Mouse (Mus musculus): Measurements from ENCODE around the gene Tubb4b.

DNA sequence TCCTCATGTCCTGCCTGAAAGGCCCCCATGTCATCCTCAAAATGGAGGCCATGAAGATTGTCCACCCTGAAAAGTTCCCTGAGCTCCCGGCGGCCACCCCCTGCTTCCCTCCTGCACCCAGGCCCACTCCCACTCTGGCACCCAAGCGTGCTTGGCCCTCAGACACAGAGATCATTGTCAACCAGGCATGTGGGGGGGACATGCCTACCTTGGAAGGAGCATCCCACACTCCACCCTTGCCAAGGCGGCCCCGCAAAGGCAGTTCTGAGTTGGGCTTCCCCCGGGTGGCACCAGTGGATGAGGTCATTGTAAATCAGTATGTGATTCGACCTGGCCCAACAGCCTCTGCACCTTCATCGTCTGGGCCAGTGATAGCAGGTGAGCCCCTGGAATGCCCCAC, 18.8 kb upstream of the Tubb4b start:
- no peak for TF ChIP-seq CTCF (IDR thresholded peaks at IDR 0.05; ENCODE audit: borderline replicate concordance, insufficient read depth, low read length)
- no peak for TF ChIP-seq POLR2A (IDR thresholded peaks at IDR 0.05; ENCODE audit: low read depth, low read length)

Measured in embryonic fibroblast, embryonic 13.5 days (primary cell).